Mouse (Mus musculus) bone marrow macrophage, adult 2 months (primary cell): ENCODE measurements around the gene Ap5s1. TPM values are rescaled to one million over a fixed set of nuclear protein-coding genes. Genes with fewer than 3 reads are reported as not detected.
"Not testable (repeated sequence)": the region's sequence is repeated elsewhere in the genome, so short reads cannot be mapped to it uniquely, and the experiment has no call there.

ENCODE experiments used
- H3K27ac ChIP-seq: 2 replicates; pipeline ENCODE4 v1.5.1; 2012; ENCODE audit warnings: low read depth, low read length; ENCODE audit not compliant: insufficient read depth
- H3K4me1 ChIP-seq: 2 replicates; pipeline ENCODE4 v1.6.1; 2012; ENCODE audit warnings: low read length; ENCODE audit not compliant: control insufficient read depth, insufficient read depth
- H3K4me3 ChIP-seq: 2 replicates; pipeline ENCODE4 v1.5.1; 2012; ENCODE audit warnings: mild to moderate bottlenecking, low read length, moderate library complexity; ENCODE audit not compliant: insufficient read depth
- CTCF ChIP-seq: IDR thresholded peaks from 2 replicates; pipeline ENCODE4 v1.5.1; 2012; ENCODE audit warnings: low read depth, mild to moderate bottlenecking, low read length, moderate library complexity
- POLR2A ChIP-seq: IDR thresholded peaks from 2 replicates; pipeline ENCODE4 v1.6.1; 2012; ENCODE audit warnings: mild to moderate bottlenecking, low read depth, low read length, borderline replicate concordance
- polyA plus RNA-seq: library from polyadenylated mRNA; stranded (reverse); fragments of >200 nt; gene quantifications from 2 replicates; pipeline ENCODE4 v1.2.4, GENCODE M21; 2012; ENCODE audit not compliant: missing spikeins, insufficient read depth, insufficient read length

Gene Ap5s1
- polyA plus RNA-seq, 1 experiment: 28.1 TPM

GRCm38 (mm10) chr2:131215941-131216858 is 9.3 kb downstream of the Ap5s1 start:
- H3K4me1 ChIP-seq: peaks cover 5% of the 10 kb centered on the region
- no peak overlapping the region for H3K4me3 ChIP-seq
- TF ChIP-seq CTCF (no peak), POLR2A (no peak)
- no peak overlapping the region for H3K27ac ChIP-seq

DNA sequence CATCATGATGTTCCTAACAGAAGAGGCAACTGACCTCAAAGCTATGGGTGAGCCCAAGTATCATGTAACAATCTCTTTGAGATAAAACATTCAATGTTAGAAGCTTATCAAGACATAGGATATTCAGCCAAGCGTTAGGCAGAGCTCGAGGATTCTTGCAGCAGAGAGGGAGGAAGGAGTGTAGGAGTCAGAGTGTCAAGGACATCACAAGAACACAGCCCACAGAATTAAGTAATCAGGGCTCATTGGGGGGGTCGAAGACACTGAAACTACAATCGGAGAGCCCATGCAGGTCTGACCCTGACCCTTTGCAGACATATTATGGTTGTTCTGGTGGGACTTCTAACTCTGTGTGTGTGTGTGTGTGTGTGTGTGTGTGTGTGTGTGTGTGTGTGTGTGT is 13.2 kb downstream of the Ap5s1 start:
- Histone ChIP-seq H3K27ac (no peak overlapping the region), H3K4me3 (no peak overlapping the region), H3K4me1 (peaks cover 7% of the 10 kb centered on the region)
- TF ChIP-seq CTCF (no peak), POLR2A (no peak)

- no peak overlapping the region for H3K27ac ChIP-seq
- no peak for TF ChIP-seq POLR2A
- TF ChIP-seq CTCF: no peak
- no peak overlapping the region for H3K4me3 ChIP-seq
- peaks cover 7% of the 10 kb centered on the region for H3K4me1 ChIP-seq
Observed at GRCm38 (mm10) chr2:131221853-131222515, 15.1 kb downstream of the Ap5s1 start.

DNA sequence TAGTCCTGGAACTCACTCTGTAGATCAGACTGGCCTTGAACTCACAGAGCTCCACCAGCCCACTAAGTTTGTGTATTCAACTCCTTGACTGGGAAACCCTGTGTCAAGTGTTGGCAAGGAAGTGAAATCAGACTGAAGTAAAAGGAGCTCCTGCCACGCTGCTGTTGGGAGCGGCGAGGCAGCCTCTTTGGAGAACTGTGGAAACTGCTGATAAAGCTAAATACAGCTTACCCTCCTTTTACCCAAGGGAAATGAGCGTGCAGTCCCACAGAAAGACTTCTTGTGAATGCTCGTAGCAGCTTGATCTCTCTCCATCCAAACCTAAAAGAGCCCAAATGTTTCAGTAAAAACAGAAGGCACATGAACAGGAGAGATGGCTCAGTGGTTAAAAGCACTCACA is 15.7 kb downstream of the Ap5s1 start:
- TF ChIP-seq CTCF: no peak
- TF ChIP-seq POLR2A: no peak
- H3K27ac ChIP-seq: no peak overlapping the region
- H3K4me1 ChIP-seq: peaks cover 7% of the 10 kb centered on the region
- H3K4me3 ChIP-seq: no peak overlapping the region

- Histone ChIP-seq H3K4me1 (peaks cover 7% of the 10 kb centered on the region), H3K27ac (no peak overlapping the region), H3K4me3 (no peak overlapping the region)
- TF ChIP-seq POLR2A (no peak), CTCF (no peak)
Observed at GRCm38 (mm10) chr2:131223569-131223968, 16.7 kb downstream of the Ap5s1 start.

DNA sequence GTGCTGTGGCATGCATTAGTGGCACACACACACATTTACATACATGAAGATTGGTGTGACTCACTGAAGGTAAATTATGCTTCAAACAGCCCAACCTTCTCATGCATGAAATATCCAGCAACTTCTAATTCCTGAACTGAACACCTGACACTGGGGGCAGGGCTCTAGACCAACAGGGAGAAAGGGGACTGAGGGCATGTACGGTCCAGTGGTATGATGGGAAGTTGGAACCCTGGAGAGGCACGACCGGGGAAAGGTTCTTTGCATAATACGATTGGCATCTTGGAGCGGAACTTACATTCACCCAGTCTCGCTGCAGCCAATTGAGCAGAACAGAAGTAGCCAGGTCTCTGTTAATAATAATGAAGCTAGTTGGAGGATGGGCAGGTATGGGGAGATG is 18.3 kb downstream of the Ap5s1 start:
- Histone ChIP-seq H3K4me3 (no peak overlapping the region), H3K4me1 (peaks cover 7% of the 10 kb centered on the region), H3K27ac (no peak overlapping the region)
- no peak for TF ChIP-seq POLR2A
- TF ChIP-seq CTCF: no peak

GRCm38 (mm10) chr2:131226669-131227068 is 19.8 kb downstream of the Ap5s1 start:
- not testable (repeated sequence) for H3K4me3 ChIP-seq, H3K27ac ChIP-seq, H3K4me1 ChIP-seq

DNA sequence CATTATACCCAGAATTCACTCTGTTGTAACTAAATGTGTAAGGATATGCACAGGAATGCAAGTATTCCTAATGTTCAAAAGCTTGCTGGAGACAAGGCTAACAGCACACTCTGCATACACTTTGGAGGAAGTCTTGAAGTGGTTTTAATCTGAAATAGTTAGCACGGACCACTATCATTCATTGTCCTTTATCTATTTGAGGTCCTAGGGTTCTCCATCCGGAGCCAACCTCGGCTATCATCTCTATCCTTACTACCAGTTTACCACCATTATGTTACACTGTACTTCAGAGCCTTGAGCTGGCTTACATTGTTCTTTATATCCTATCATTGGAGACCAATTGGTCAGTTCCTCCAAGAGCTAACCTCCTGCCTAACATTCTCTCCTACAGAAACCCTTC is 20.4 kb downstream of the Ap5s1 start:
- H3K27ac ChIP-seq: no peak overlapping the region
- peaks cover 6% of the 10 kb centered on the region for H3K4me1 ChIP-seq
- no peak for TF ChIP-seq CTCF
- TF ChIP-seq POLR2A: no peak
- H3K4me3 ChIP-seq: no peak overlapping the region

DNA sequence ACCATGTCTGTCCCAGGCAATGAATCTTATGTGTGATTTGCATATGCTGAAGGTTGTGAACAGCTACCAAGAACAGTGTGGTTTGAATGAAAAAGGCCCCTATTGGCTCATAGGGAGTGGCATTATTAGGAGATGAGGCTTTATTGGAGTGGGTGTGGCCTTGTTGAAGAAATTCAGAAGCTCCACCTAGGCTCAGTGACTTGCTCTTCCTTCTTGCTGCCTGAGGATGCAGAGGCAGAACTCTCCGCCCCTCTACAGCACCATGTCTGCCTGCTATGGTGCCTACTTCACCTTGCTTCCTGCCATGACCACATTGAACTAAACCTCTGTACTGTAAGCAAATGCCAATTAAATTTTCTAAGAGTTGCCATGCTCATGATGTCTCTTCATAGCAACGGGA is 25.7 kb downstream of the Ap5s1 start:
- TF ChIP-seq POLR2A (no peak), CTCF (no peak)
- Histone ChIP-seq H3K4me1 (peaks cover 26% of the 10 kb centered on the region), H3K27ac (no peak overlapping the region), H3K4me3 (no peak overlapping the region)
